Mouse (Mus musculus) stomach, postnatal 0 days (tissue): ENCODE data around the gene Rag2. TPM values are rescaled to one million over a fixed set of nuclear protein-coding genes. Genes with fewer than 3 reads are reported as not detected.

Experiments used
- ATAC-seq: fragments of 200-750 bp; cut with Nextera tagmentation; 2 replicates; pipeline ENCODE4 v1.8.0; 2017; ENCODE audit not compliant: low FRiP score, low TSS enrichment
- DNase-seq: peaks from one replicate; pipeline ENCODE4 v3.0.0-alpha.2; 2016; ENCODE audit warnings: low spot score
- H3K27ac ChIP-seq: fragments of 300-500 bp; sonication (generic); replicated peaks from 2 replicates; pipeline ENCODE4 v1.5.1; 2014; ENCODE audit warnings: mild to moderate bottlenecking, control low read depth
- H3K27me3 ChIP-seq: fragments of 300-500 bp; sonication (generic); 2 replicates; pipeline ENCODE4 v1.6.1; 2014; ENCODE audit warnings: low read length; ENCODE audit not compliant: control insufficient read depth, insufficient read depth
- H3K36me3 ChIP-seq: fragments of 300-500 bp; sonication (generic); 2 replicates; pipeline ENCODE4 v1.6.1; 2014; ENCODE audit warnings: low read length, mixed read lengths; ENCODE audit not compliant: control insufficient read depth, insufficient read depth
- H3K4me1 ChIP-seq: fragments of 300-500 bp; sonication (generic); replicated peaks from 2 replicates; pipeline ENCODE4 v1.6.1; 2014; ENCODE audit warnings: antibody characterized with exemption; ENCODE audit not compliant: control insufficient read depth, insufficient read depth
- H3K4me2 ChIP-seq: fragments of 300-500 bp; sonication (generic); replicated peaks from 2 replicates; pipeline ENCODE4 v1.6.1; 2014; ENCODE audit warnings: low read depth, mild to moderate bottlenecking, control low read depth, moderate library complexity
- H3K4me3 ChIP-seq: fragments of 300-500 bp; sonication (generic); 2 replicates; pipeline ENCODE4 v1.5.1; 2014; ENCODE audit warnings: low read depth, low read length, control low read depth
- H3K9ac ChIP-seq: fragments of 300-500 bp; sonication (generic); 2 replicates; pipeline ENCODE4 v1.6.1; 2014; ENCODE audit warnings: mild to moderate bottlenecking, low read length, control low read depth, mixed read lengths
- H3K9me3 ChIP-seq: fragments of 300-500 bp; sonication (generic); 2 replicates; pipeline ENCODE4 v1.6.1; 2016; ENCODE audit warnings: low read length; ENCODE audit not compliant: control insufficient read depth
- CTCF ChIP-seq: IDR thresholded peaks from 2 replicates; pipeline ENCODE4 v1.5.1; 2016; ENCODE audit warnings: antibody characterized with exemption, low read depth, mild to moderate bottlenecking, moderate library complexity
- EP300 ChIP-seq: optimal IDR thresholded peaks from 2 replicates; pipeline ENCODE3; 2016; ENCODE audit warnings: antibody characterized with exemption
- WGBS: fragments of 180-500 bp; shearing (Covaris S2); extraction: QIAGEN DNeasy Blood & Tissue Kit; methylation state at CpG from one replicate; pipeline ENCODE4 v1.1.7; 2014; 5-methylcytosine and 5-hydroxymethylcytosine counted together
- polyA plus RNA-seq: library from polyadenylated mRNA; unstranded; fragments of >200 nt; fragmentation: Nextera tagmentation; extraction: Ambion mirVana; gene quantifications from 2 replicates; pipeline ENCODE4 v1.2.1, GENCODE M21; 2015

The Rag2 gene
- polyA plus RNA-seq, 1 experiment from 2014 or later, result not detected

GRCm38 (mm10) chr2:101615464-101616305 lies 8.8 kb upstream of the Rag2 start:
- H3K27me3 ChIP-seq, result no peaks in the 10 kb centered on the region
- ATAC-seq (no peak), DNase-seq (no peak)
- H3K27ac ChIP-seq, result no peak overlapping the region
- no peaks in the 10 kb centered on the region for H3K9me3 ChIP-seq
- no peak overlapping the region for H3K9ac ChIP-seq
- 59% methylated on average over 10 of the region's 10 CpGs for WGBS
- H3K36me3 ChIP-seq, result no peaks in the 10 kb centered on the region
- H3K4me3 ChIP-seq, result no peak overlapping the region
- TF ChIP-seq CTCF, result no peak
- TF ChIP-seq EP300, result no peak
- H3K4me2 ChIP-seq, result no peak overlapping the region
- H3K4me1 ChIP-seq, result no peaks in the 10 kb centered on the region

- H3K27ac ChIP-seq, result no peak overlapping the region
- DNase-seq (no peak), ATAC-seq (no peak)
- TF ChIP-seq CTCF, result no peak
- TF ChIP-seq EP300, result no peak
- 87% methylated on average over 4 of the region's 4 CpGs for whole genome bisulfite sequencing
- no peaks in the 10 kb centered on the region for H3K4me1 ChIP-seq
- no peak overlapping the region for H3K4me2 ChIP-seq
- H3K9me3 ChIP-seq, result no peaks in the 10 kb centered on the region
- no peaks in the 10 kb centered on the region for H3K36me3 ChIP-seq
- no peaks in the 10 kb centered on the region for H3K27me3 ChIP-seq
- no peak overlapping the region for H3K4me3 ChIP-seq
- H3K9ac ChIP-seq, result no peak overlapping the region
Measured at GRCm38 (mm10) chr2:101618373-101618772, 6.1 kb upstream of the Rag2 start.

- no peak for DNase-seq
- no peaks in the 10 kb centered on the region for H3K4me1 ChIP-seq
- 40% methylated on average over 3 of the region's 3 CpGs for WGBS
- H3K9ac ChIP-seq, result no peak overlapping the region
- no peak overlapping the region for H3K4me3 ChIP-seq
- ATAC-seq, result no peak
- H3K27ac ChIP-seq, result no peak overlapping the region
- TF ChIP-seq CTCF, result no peak
- no peak for TF ChIP-seq EP300
- no peaks in the 10 kb centered on the region for H3K36me3 ChIP-seq
- H3K4me2 ChIP-seq, result no peak overlapping the region
- H3K9me3 ChIP-seq, result no peaks in the 10 kb centered on the region
- H3K27me3 ChIP-seq, result no peaks in the 10 kb centered on the region
Measured at GRCm38 (mm10) chr2:101620899-101621298, 3.6 kb upstream of the Rag2 start.

- DNase-seq (no peak), ATAC-seq (no peak)
- 72% methylated on average over 7 of the region's 7 CpGs for WGBS
- no peaks in the 10 kb centered on the region for H3K27me3 ChIP-seq
- no peaks in the 10 kb centered on the region for H3K36me3 ChIP-seq
- H3K9ac ChIP-seq, result no peak overlapping the region
- no peak overlapping the region for H3K27ac ChIP-seq
- H3K9me3 ChIP-seq, result no peaks in the 10 kb centered on the region
- no peak for TF ChIP-seq EP300
- TF ChIP-seq CTCF, result no peak
- H3K4me3 ChIP-seq, result no peak overlapping the region
- H3K4me1 ChIP-seq, result no peaks in the 10 kb centered on the region
- H3K4me2 ChIP-seq, result no peak overlapping the region
Measured at GRCm38 (mm10) chr2:101621611-101622010, 2.9 kb upstream of the Rag2 start.

- WGBS, result 80% methylated on average over 2 of the region's 2 CpGs
- Histone ChIP-seq H3K4me3 (no peak overlapping the region), H3K36me3 (no peaks in the 10 kb centered on the region), H3K4me1 (no peaks in the 10 kb centered on the region), H3K27ac (no peak overlapping the region), H3K9ac (no peak overlapping the region), H3K4me2 (no peak overlapping the region), H3K9me3 (no peaks in the 10 kb centered on the region), H3K27me3 (no peaks in the 10 kb centered on the region)
- DNase-seq, result no peak
- ATAC-seq, result no peak
- TF ChIP-seq CTCF (no peak), EP300 (no peak)
Measured at GRCm38 (mm10) chr2:101623042-101623441, 1.5 kb upstream of the Rag2 start.

- 45% methylated on average over 2 of the region's 2 CpGs for WGBS
- DNase-seq (no peak), ATAC-seq (no peak)
- TF ChIP-seq CTCF (no peak), EP300 (no peak)
- Histone ChIP-seq H3K4me1 (no peaks in the 10 kb centered on the region), H3K27me3 (no peaks in the 10 kb centered on the region), H3K9ac (no peak overlapping the region), H3K36me3 (no peaks in the 10 kb centered on the region), H3K4me3 (no peak overlapping the region), H3K27ac (no peak overlapping the region), H3K4me2 (no peak overlapping the region), H3K9me3 (no peaks in the 10 kb centered on the region)
Measured at GRCm38 (mm10) chr2:101624011-101624410, 507 bp upstream of the Rag2 start.
